Mouse (Mus musculus): ENCODE results near the gene Prdx2.

Prdx2 gene

DNA sequence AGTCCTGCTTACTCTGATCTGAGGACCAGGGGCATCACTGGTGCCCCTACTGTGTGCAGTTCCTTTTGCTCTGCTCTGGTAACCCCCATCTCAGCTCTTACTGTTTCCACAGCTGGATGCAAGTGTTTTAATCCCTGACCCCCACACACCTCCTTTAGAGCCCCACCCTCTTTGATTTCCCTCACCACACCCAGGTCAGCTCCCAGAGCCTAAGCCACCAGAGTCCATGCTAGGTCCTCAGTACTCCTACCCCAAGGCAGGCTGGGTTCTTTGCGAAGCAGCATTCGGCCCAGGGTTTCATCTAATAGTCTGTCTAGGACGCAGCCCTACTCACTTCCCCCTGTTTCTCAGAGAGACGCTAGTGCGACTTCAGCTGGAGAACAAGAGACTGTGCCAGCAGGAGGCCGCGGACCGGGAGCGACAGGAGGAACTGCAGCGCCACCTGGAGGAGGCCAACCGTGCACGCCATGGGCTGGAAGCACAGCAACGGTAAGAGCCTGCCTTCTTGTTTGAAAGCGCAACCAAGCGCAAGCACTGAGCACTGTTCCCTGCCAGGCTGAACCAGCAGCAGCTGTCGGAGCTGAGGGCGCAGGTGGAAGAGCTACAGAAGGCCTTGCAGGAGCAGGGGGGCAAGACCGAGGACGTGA, 28.4 kb downstream of the Prdx2 start:
- 8% methylated on average over 19 of the region's 19 CpGs for WGBS

DNA sequence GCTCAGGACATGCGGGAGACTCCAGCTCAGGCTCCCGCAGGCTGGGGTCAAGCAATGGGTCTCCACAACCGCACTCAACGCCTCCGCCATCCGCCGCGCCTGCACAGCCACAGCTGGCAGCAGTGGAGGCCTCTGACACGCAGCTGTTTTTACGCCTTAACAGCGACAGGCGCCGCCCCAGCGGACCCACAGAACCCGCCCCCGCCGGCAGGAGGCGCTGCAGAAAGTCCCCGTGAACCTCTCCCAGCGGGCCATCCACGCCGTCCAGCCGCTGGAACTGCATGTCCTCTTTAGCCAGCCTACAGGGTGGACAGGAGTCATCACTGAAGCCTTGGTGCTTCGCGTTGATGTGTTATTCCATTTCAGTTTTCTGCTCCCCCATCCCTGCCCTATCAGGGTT, 38.3 kb downstream of the Prdx2 start:
- WGBS, result 26% methylated on average over 25 of the region's 25 CpGs

DNA sequence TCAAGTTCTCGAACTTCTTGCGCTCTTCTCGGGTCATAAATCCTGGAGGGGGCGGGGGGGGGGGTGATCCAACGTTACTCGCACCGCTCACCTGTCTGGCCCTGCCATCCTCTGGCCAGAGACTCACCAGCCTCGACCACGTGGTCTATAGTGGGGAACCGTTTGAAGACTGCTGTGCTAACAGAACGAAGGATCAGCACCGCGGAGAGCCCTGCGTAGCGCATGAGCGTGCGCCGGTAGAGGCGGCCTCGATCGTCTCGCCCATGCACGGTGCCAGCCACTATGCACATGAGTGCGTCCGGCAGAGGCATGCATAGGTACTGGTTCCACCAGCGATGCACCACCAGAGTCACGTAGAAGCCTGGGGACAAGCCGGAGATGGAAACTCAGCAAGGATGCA, 41.9 kb downstream of the Prdx2 start:
- 14% methylated on average over 28 of the region's 28 CpGs for WGBS

DNA sequence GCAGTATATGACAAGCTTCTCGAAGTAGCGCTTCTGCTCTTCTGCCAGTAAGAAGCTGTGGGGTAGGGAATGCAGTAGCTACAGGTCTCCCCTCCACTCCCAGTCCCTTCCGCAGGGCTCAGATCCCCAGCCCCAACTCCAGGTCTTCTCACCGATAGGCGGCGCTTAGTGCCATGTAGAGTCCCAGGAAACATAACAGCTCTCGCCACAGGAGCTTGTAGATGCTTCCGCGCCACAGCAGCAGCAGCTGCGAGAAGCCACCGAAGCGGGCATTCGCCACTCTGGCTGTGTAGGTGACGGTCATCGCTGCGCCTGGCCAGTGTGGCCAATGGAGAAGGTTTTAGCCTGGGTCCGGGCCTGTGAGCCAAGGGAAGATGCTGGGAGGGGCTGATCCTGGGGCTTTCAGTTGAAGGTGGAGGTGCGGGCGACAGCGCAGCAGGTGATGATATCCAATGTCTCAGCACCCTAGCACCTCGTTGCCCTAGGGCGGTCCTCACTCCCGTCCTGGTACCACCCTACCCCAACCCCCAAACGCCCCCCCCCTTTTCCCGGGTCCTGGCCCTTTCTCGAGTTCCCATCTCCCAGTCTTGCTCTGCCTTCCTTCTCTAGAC, 43.9 kb downstream of the Prdx2 start:
- WGBS, result 2% methylated on average over 26 of the region's 26 CpGs

DNA sequence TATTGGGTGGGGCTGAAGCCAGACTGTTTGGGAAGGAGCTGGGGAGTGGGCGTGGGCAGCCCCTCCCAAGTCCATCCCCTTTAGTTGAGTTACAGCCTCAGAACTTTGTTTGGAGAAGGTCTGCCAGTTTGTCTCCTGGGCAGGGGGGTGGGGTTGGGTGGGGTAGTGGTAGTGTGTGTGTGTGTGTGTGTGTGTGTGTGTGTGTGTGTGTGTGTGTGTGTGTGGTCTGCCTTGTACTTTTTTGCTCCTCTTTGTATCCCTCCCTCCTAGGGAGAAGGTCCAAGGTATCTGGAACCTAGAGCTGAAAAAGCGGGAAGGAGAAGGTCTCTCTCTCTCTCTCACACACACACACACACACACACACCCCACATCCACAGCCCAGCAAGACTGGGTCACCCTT, 45.0 kb downstream of the Prdx2 start, which contains the start of gene Best2:
Gene Best2 (minus strand): TSS at position 101 of the 400 bp plus-strand sequence.
- 55% methylated on average over 2 of the region's 2 CpGs for WGBS

DNA sequence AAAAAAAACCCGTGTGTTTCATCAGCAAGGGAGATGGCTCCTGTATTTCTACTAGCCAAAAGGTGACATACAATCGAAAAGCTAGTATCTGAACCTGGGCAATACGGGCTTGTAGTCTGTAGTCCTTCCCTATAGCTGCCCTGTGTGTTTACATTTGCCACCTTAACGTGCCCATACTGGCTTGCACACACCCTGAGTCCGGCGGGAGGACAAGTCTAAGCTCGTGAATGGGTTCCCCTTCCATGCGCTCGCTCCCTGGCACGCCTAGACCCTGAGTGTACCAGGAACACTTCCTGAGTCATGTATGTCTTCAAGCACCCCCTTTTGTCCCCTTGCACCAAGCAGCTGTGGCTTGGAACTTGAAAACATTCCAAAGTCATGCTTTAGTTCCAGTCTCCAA, 47.3 kb downstream of the Prdx2 start:
- WGBS, result 72% methylated on average over 10 of the region's 10 CpGs

DNA sequence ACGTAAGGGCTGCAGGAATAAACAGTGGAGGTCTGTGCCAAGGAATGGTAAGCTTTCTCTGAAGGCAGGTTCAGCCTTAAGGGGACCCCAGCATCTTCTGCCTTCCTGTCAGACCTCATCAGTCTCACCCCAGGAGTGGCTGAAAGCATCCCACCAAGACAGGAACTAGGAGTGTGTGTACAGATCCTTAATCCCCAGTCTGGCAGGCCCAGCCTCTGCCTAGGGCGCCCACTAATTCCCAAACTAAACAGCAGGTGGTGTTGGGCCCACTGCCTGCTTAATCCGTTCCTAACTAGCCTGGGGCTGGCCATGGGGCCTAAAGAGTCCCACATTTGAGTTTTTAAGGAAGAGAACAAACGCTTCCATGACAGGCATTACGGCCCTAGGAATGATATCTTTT, 47.8 kb downstream of the Prdx2 start:
- WGBS, result 45% methylated on average over 5 of the region's 5 CpGs

DNA sequence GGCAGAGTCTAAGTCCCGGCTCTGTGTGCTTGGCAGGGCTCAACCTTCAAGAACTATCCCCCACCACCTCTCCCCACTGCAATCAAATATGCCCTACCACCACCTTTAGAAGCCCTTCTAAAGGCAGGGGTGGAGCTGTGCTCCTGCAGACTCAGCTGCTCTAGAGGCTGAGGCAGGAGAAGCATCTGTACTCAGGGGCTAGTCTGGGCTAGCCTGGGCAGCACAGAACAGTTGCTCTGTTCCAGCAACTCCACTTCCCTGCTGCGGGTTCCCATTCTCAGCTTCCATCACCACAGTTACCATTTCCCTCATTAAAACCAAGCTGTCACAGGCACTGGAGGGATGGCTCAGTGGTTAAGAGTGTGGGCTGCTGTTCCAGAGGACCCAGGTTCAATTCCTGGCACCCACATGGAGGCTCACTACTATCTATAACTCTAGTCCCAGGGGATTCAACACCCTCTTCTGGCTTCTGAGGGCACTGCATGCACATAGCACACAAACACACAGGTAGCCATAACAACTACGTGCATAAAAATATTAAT, 52.2 kb downstream of the Prdx2 start:
- 98% methylated on average over 3 of the region's 3 CpGs for WGBS

DNA sequence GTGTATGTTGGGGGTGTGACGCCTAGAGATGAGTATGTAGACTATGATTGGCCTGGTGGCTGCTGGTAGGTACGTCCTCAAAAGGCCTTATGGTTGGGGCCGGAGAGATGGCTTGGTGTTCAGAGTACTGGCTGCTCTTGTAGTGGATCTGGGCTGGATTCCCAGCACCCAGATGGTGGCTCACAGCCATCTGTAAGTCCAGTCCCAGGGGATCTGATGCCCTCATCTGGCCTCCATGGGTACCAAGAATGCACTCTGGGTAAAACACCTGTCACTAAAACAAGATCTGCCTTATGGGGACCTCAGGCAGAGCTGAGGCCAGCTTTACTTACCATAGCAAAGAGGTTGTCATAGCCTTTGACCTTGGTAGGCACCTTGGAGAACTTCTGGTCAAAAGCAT, 54.5 kb downstream of the Prdx2 start:
- WGBS, result 80% methylated on average over 3 of the region's 3 CpGs
